Mouse (Mus musculus): ENCODE measurements at regions not wholly inside any gene's neighbourhood (a gene's known extent, or its start where the extent isn't known, plus 50 kb on each side); places are given as distances from the start of the nearest gene placed in this dataset.
"Not testable (repeated sequence)": the region's sequence is repeated elsewhere in the genome, so short reads cannot be mapped to it uniquely, and the experiment has no call there.

GRCm38 (mm10) chr13:52139140-52139809 is 292.8 kb downstream of the Gadd45g start:
- intact Hi-C loops (cut with DNase I) = no loop called here

GRCm38 (mm10) chr13:52140221-52140620 is 293.7 kb downstream of the Gadd45g start:
- intact Hi-C loops (cut with DNase I) = no loop called here

GRCm38 (mm10) chr13:52144066-52144465 is 297.6 kb downstream of the Gadd45g start:
- intact Hi-C loops (cut with DNase I) = not testable (repeated sequence)

GRCm38 (mm10) chr13:52145926-52146325 is 299.4 kb downstream of the Gadd45g start:
- intact Hi-C loops (cut with DNase I) = no loop called here

GRCm38 (mm10) chr13:52150281-52150680 is 303.8 kb downstream of the Gadd45g start:
- intact Hi-C loops (cut with DNase I) = no loop called here

GRCm38 (mm10) chr13:52151777-52152176 is 305.3 kb downstream of the Gadd45g start:
- intact Hi-C loops (cut with DNase I) = no loop called here

GRCm38 (mm10) chr13:52152221-52152620 is 305.7 kb downstream of the Gadd45g start:
- intact Hi-C loops (cut with DNase I) = no loop called here

GRCm38 (mm10) chr13:52153030-52153429 is 306.6 kb downstream of the Gadd45g start:
- intact Hi-C loops (cut with DNase I) = no loop called here

GRCm38 (mm10) chr13:52153576-52153975 is 307.1 kb downstream of the Gadd45g start:
- intact Hi-C loops (cut with DNase I) = no loop called here

- intact Hi-C loops (cut with DNase I) = no loop called here
These were observed 307.8 kb downstream of the Gadd45g start for GRCm38 (mm10) chr13:52154111-52154843.

- intact Hi-C loops (cut with DNase I) = no loop called here
These were observed 308.5 kb downstream of the Gadd45g start for GRCm38 (mm10) chr13:52154844-52155587.

GRCm38 (mm10) chr13:52155588-52156086 is 309.2 kb downstream of the Gadd45g start:
- intact Hi-C loops (cut with DNase I) = no loop called here

GRCm38 (mm10) chr13:52162676-52163075 is 316.2 kb downstream of the Gadd45g start:
- intact Hi-C loops (cut with DNase I) = no loop called here

GRCm38 (mm10) chr13:52165531-52165930 is 319.1 kb downstream of the Gadd45g start:
- intact Hi-C loops (cut with DNase I) = no loop called here

GRCm38 (mm10) chr13:52167968-52168367 is 321.5 kb downstream of the Gadd45g start:
- intact Hi-C loops (cut with DNase I) = no loop called here

- intact Hi-C loops (cut with DNase I) = no loop called here
These were observed 326.3 kb downstream of the Gadd45g start for GRCm38 (mm10) chr13:52172706-52173346.

- intact Hi-C loops (cut with DNase I) = no loop called here
These were observed 329.2 kb downstream of the Gadd45g start for GRCm38 (mm10) chr13:52175665-52176064.

- intact Hi-C loops (cut with DNase I) = no loop called here
These were observed 333.5 kb downstream of the Gadd45g start for GRCm38 (mm10) chr13:52179977-52180376.

GRCm38 (mm10) chr13:52183635-52184034 is 337.2 kb downstream of the Gadd45g start:
- intact Hi-C loops (cut with DNase I) = no loop called here

- intact Hi-C loops (cut with DNase I) = no loop called here
These were observed 339.1 kb downstream of the Gadd45g start for GRCm38 (mm10) chr13:52185574-52185973.

GRCm38 (mm10) chr13:52187841-52188604 is 341.5 kb downstream of the Gadd45g start:
- intact Hi-C loops (cut with DNase I) = no loop called here

All from adrenal gland (tissue).